Mouse (Mus musculus) forebrain, embryonic 14.5 days (tissue): ENCODE measurements at regions not wholly inside any gene's neighbourhood (a gene's known extent, or its start where the extent isn't known, plus 50 kb on each side); places are given as distances from the start of the nearest gene placed in this dataset.

Experiments
- ATAC-seq: fragments of 200-750 bp; cut with Nextera tagmentation; 2 replicates; pipeline ENCODE4 v1.8.0; 2017; ENCODE audit warnings: mild to moderate bottlenecking, moderate library complexity
- DNase-seq: peaks from one replicate; pipeline ENCODE4 v3.0.0-alpha.2; 2015; ENCODE audit warnings: low spot score
- H3K27ac ChIP-seq: fragments of 300-500 bp; sonication (generic); 2 replicates; pipeline ENCODE4 v1.5.1; 2014; ENCODE audit warnings: low read depth, mild to moderate bottlenecking, control low read depth, low read length, moderate library complexity
- H3K27me3 ChIP-seq: fragments of 300-500 bp; sonication (generic); replicated peaks from 2 replicates; pipeline ENCODE4 v1.6.1; 2014; ENCODE audit warnings: low read length, control low read depth, mixed read lengths; ENCODE audit not compliant: control insufficient read depth, insufficient read depth
- H3K36me3 ChIP-seq: fragments of 300-500 bp; sonication (generic); 2 replicates; pipeline ENCODE4 v1.6.1; 2014; ENCODE audit warnings: low read length, control low read depth; ENCODE audit not compliant: control insufficient read depth, insufficient read depth
- H3K4me1 ChIP-seq: fragments of 300-500 bp; sonication (generic); 2 replicates; pipeline ENCODE4 v1.6.1; 2014; ENCODE audit warnings: antibody characterized with exemption, low read length, control low read depth; ENCODE audit not compliant: control insufficient read depth, insufficient read depth
- H3K4me2 ChIP-seq: fragments of 300-500 bp; sonication (generic); 2 replicates; pipeline ENCODE4 v1.6.1; 2014; ENCODE audit warnings: mild to moderate bottlenecking, control low read depth, low read length
- H3K4me3 ChIP-seq: fragments of 300-500 bp; sonication (generic); 2 replicates; pipeline ENCODE4 v1.5.1; 2014; ENCODE audit warnings: low read depth, low read length, control low read depth
- H3K9ac ChIP-seq: fragments of 300-500 bp; sonication (generic); 2 replicates; pipeline ENCODE4 v1.6.1; 2014; ENCODE audit warnings: mild to moderate bottlenecking, low read length, control low read depth, moderate library complexity
- H3K9me3 ChIP-seq: fragments of 300-500 bp; sonication (generic); replicated peaks from 2 replicates; pipeline ENCODE4 v1.6.1; 2016; ENCODE audit warnings: low read length, control low read depth, mixed read lengths; ENCODE audit not compliant: control insufficient read depth
- WGBS: fragments of 180-500 bp; shearing (Covaris S2); extraction: QIAGEN DNeasy Blood & Tissue Kit; methylation state at CpG from one replicate; pipeline ENCODE4 v1.1.7; 2014; 5-methylcytosine and 5-hydroxymethylcytosine counted together

GRCm38 (mm10) chr13:91365270-91365952 is 94.7 kb upstream of the Ssbp2 start:
- WGBS, result 22% methylated on average over 2 of the region's 2 CpGs
- ATAC-seq (peak; percentile 91), DNase-seq (peak; percentile 87)
- peaks cover 19% of the 10 kb centered on the region; the same call in 1 of the 2 replicates for H3K4me1 ChIP-seq
- no peak overlapping the region for H3K4me2 ChIP-seq
- no peaks in the 10 kb centered on the region for H3K27me3 ChIP-seq
- no peaks in the 10 kb centered on the region for H3K36me3 ChIP-seq
- H3K27ac ChIP-seq, result peak overlapping the region; percentile 15; the same call in 1 of the 2 replicates
- H3K9ac ChIP-seq, result no peak overlapping the region
- no peak overlapping the region for H3K4me3 ChIP-seq
- no peaks in the 10 kb centered on the region for H3K9me3 ChIP-seq

- DNase-seq (no peak), ATAC-seq (no peak)
- H3K36me3 ChIP-seq, result no peaks in the 10 kb centered on the region
- H3K4me1 ChIP-seq, result peaks cover 25% of the 10 kb centered on the region
- no peaks in the 10 kb centered on the region for H3K9me3 ChIP-seq
- H3K27me3 ChIP-seq, result no peaks in the 10 kb centered on the region
- no peak overlapping the region for H3K4me3 ChIP-seq
- no peak overlapping the region for H3K4me2 ChIP-seq
- 81% methylated on average over 4 of the region's 4 CpGs for WGBS
- no peak overlapping the region for H3K9ac ChIP-seq
- no peak overlapping the region for H3K27ac ChIP-seq
These were observed 93.5 kb upstream of the Ssbp2 start for GRCm38 (mm10) chr13:91366540-91366939.

- Histone ChIP-seq H3K9me3 (no peaks in the 10 kb centered on the region), H3K27ac (no peak overlapping the region), H3K9ac (no peak overlapping the region), H3K4me1 (peaks cover 40% of the 10 kb centered on the region), H3K4me2 (no peak overlapping the region), H3K36me3 (no peaks in the 10 kb centered on the region), H3K27me3 (no peaks in the 10 kb centered on the region), H3K4me3 (no peak overlapping the region)
- ATAC-seq, result no peak
- peak; percentile 56 for DNase-seq
- 16% methylated on average over 7 of the region's 7 CpGs for WGBS
These were observed 92.1 kb upstream of the Ssbp2 start for GRCm38 (mm10) chr13:91367896-91368556.

- 77% methylated on average over 7 of the region's 7 CpGs for WGBS
These were observed 91.4 kb upstream of the Ssbp2 start for GRCm38 (mm10) chr13:91368664-91369063.

GRCm38 (mm10) chr13:91370021-91370420 is 90.1 kb upstream of the Ssbp2 start:
- 22% methylated on average over 3 of the region's 3 CpGs for WGBS
- Histone ChIP-seq H3K9me3 (no peaks in the 10 kb centered on the region), H3K4me1 (peaks cover 46% of the 10 kb centered on the region), H3K36me3 (no peaks in the 10 kb centered on the region), H3K4me2 (peak overlapping the region; percentile 64), H3K4me3 (peak overlapping the region; percentile 29), H3K9ac (peak overlapping the region; percentile 49), H3K27ac (peak overlapping the region; percentile 95), H3K27me3 (no peaks in the 10 kb centered on the region)
- DNase-seq (no peak), ATAC-seq (no peak)

More at GRCm38 (mm10) chr13:91368664-91369063, 91.4 kb upstream of the Ssbp2 start:
- Histone ChIP-seq H3K4me2 (no peak overlapping the region), H3K27me3 (no peaks in the 10 kb centered on the region), H3K27ac (no peak overlapping the region; the same call in 1 of the 2 replicates), H3K9me3 (no peaks in the 10 kb centered on the region), H3K4me1 (peaks cover 41% of the 10 kb centered on the region), H3K4me3 (no peak overlapping the region), H3K9ac (no peak overlapping the region), H3K36me3 (no peaks in the 10 kb centered on the region)
- ATAC-seq (no peak), DNase-seq (no peak)

GRCm38 (mm10) chr13:91370441-91370840 is 89.6 kb upstream of the Ssbp2 start:
- H3K9me3 ChIP-seq, result no peaks in the 10 kb centered on the region
- H3K36me3 ChIP-seq, result no peaks in the 10 kb centered on the region
- peak overlapping the region; percentile 49 for H3K9ac ChIP-seq
- peak; percentile 35 for ATAC-seq
- DNase-seq, result peak; percentile 51
- H3K27me3 ChIP-seq, result no peaks in the 10 kb centered on the region
- peaks cover 42% of the 10 kb centered on the region for H3K4me1 ChIP-seq
- peak overlapping the region; percentile 95 for H3K27ac ChIP-seq
- WGBS, result under 1% methylated on average over 11 of the region's 11 CpGs
- H3K4me2 ChIP-seq, result peak overlapping the region; percentile 64
- H3K4me3 ChIP-seq, result peak overlapping the region; percentile 29

GRCm38 (mm10) chr13:91370886-91371595 is 89.0 kb upstream of the Ssbp2 start:
- Histone ChIP-seq H3K4me3 (peak overlapping the region; percentile 29), H3K4me1 (peaks cover 39% of the 10 kb centered on the region), H3K4me2 (peak overlapping the region; percentile 64), H3K9ac (peak overlapping the region; percentile 49), H3K36me3 (no peaks in the 10 kb centered on the region), H3K9me3 (no peaks in the 10 kb centered on the region), H3K27ac (peak overlapping the region; percentile 95), H3K27me3 (no peaks in the 10 kb centered on the region)
- ATAC-seq, result peak; percentile 95
- peak; percentile 98 for DNase-seq
- under 1% methylated on average over 28 of the region's 28 CpGs for WGBS

GRCm38 (mm10) chr13:91371596-91371987 is 88.5 kb upstream of the Ssbp2 start:
- peaks cover 39% of the 10 kb centered on the region for H3K4me1 ChIP-seq
- no peaks in the 10 kb centered on the region for H3K27me3 ChIP-seq
- no peak; the same call in 1 of the 2 replicates for ATAC-seq
- DNase-seq, result no peak
- H3K9ac ChIP-seq, result no peak overlapping the region
- peak overlapping the region; percentile 29; the same call in 1 of the 2 replicates for H3K4me3 ChIP-seq
- H3K27ac ChIP-seq, result peak overlapping the region; percentile 95
- no peaks in the 10 kb centered on the region for H3K36me3 ChIP-seq
- WGBS, result 15% methylated on average over 2 of the region's 2 CpGs
- H3K4me2 ChIP-seq, result peak overlapping the region; percentile 64
- no peaks in the 10 kb centered on the region for H3K9me3 ChIP-seq
